Mouse (Mus musculus): ENCODE measurements around the gene Amdhd1.
"Not testable (repeated sequence)": the region's sequence is repeated elsewhere in the genome, so short reads cannot be mapped to it uniquely, and the experiment has no call there.

Amdhd1 gene

DNA sequence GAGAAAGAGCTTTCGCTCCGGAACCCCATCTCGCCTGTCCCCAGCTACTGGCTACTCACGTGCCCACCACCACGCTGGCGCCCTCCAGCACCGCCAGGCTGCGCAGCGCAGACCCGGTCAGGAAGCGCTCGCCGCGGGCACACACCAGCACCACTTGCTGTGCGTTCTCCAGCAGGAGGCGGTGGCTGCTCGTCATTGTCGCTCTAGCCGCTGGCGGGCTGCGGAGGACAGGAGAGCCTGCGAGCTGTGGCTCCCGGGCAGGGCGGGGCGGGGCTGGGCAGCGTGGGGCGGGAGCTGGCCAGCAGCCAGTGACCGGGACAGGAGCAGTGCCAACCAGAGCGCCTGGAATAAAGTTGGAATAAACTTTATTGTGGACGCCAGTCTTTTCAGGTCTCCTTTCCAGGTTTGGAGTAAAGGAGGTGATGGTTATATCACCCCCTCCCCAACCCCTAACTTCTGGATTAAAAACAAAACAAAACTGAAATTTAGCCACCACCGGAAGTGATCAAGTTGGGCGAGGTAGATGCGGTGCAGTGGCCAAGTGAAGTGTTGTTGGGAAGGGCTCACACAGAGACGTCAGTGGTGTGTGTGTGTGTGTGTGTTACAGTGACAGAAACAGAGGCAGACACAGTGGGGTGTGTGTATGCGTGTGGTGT, at the start of gene Amdhd1:
Gene Amdhd1 (minus strand): TSS at position 259 of the 656 bp plus-strand sequence.
- DNase-seq, result peak; percentile 86

GRCm38 (mm10) chr10:93589281-93589848, 49.5 kb upstream of the Amdhd1 start, which contains the start of gene Snrpf:
Gene Snrpf (minus strand): TSS chr10:93589706.
- peak; percentile 90 for DNase-seq

DNA sequence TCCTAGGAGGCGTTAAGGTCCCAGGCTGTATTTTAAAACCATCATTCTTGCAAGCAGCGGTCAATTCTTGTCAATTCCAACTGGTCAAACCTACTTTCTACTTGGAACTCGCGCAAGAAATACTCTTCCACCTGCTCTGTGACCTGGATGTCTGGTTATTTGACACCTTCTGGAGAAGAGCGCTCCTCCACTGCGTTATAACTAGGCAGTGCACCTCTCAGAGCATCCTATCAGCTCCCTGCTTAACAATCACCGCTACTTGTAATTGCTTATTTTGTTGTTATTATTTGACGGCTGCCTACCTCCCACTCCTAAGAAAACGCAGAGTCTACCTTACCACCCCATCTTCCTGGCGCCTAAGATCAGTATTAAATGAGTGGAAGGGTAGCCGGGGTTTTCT, 49.0 kb upstream of the Amdhd1 start:
- DNase-seq, result no peak

DNA sequence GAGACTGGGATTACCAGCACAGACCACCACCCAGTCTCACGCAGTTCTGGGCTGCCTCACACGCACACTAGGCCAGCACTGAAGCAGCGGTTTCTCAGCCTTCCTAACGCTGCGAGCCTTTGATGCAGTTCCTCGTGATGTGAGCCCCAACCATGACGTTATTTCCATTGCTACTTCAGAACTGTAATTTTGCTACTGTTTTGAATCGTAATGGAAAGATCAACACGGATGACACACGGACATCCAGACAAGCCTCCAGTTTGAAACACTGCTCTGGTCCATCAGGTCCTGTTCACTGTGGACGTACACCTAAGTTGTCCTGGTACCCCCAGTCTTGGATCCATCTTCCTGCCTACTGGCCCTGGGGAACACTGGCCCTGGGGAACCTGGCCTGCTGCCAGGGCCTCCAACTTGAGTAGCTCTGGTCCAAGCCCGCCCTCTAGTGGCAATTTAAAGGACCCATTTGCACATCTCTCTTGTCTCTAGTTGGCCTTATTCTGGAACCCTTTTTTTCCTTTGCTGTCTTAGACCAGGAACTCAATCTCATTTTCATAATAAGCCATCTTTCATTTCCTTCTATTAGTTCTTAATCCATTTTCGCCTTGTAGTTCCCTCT, 37.5 kb upstream of the Amdhd1 start:
- DNase-seq, result peak; percentile 75

DNA sequence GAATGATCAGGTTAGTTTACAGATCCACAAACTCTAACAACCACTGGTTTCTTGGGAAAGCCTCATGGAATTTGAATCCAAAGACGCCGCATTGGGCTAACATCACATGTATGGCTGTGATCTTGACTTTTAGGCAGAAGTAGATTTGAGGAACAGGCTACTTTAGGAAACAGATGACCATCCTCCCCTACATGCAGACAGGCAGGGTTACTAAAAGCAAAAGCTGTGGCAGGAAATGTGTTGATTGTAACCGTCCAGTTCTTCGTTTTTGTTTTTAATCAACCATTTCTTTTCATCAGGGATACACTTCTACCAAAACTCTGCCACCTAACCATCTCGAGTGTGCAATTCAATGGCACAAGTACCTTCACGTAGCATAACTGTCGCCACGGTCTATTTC, 36.1 kb upstream of the Amdhd1 start:
- DNase-seq, result no peak

DNA sequence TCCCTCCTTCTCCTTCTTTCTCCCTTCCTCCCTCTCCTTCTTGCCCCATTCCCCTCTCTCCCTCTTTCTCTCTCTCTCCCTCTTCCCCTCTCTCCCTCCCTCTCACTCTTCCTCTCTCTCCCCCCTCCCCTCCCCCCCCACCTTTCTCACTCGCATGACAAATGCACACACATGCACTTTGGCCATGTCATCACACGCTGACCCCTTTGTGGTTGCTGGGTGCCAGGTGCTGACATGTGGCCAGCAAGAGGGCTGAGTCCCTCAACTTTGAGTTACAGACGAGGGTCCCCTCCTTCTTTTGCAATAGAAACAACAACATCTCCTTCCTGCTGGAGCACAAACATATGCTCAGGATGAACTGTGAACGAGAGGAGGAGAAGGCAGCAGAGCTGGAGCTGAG, 35.1 kb upstream of the Amdhd1 start:
- no peak for DNase-seq

DNA sequence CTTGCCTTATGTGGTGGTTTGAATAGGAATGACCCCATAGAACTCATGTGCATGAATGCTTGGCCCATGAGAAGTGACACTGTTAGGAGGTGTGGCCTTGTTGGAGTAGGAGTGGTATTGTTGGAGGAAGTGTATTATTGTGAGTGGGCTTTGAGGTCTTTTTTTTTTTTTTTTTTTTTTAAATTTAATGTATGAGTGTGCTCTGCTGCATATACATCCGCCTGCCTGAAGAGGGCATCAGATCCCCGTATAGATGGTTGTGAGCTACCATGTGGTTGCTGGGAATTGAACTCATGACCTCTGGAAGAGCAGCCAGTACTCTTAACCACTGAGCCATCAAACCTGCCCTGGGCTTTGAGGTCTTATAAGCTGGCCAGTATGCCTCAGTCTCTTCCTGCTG, 32.4 kb upstream of the Amdhd1 start:
- DNase-seq, result no peak

- no peak for DNase-seq
These were observed 28.8 kb upstream of the Amdhd1 start for GRCm38 (mm10) chr10:93568671-93569070.

DNA sequence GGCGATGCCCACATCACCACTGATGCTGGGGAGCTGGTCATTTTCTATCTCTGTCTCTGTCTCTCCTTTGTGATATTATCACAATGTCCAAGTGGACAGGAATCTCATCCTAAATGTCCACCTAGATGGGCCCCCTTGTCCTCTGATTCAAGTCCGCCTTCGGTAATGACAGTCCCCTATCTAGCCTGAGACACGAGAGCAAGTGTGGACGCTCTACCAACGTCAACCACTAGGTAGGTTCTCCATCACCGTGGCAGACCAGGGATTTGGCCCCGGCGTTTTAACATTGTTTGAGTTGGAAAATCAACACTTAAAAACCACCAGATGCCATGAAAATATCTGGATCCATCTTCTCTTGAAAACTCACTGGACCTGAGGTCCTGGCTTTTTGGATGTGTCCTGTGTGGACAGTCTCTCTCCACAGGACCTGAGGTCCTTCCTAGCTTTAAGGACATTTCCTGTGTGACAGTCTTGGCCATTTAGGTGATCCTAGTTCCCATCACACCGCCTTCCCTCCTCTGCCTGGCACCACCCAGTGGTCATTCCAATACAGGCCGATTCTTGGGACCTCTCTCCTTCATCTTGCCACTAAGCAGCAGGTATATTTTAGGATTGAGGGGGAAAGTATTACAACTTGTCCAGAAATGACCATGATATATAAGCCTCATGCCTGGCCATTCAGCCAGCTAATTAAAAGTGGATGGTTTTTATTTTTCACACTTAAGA, 28.2 kb upstream of the Amdhd1 start:
- DNase-seq, result no peak

- DNase-seq, result no peak
These were observed 27.2 kb upstream of the Amdhd1 start for GRCm38 (mm10) chr10:93567066-93567465.

- no peak for DNase-seq
These were observed 24.8 kb upstream of the Amdhd1 start for GRCm38 (mm10) chr10:93564518-93565090.

GRCm38 (mm10) chr10:93559786-93560185, 20.0 kb upstream of the Amdhd1 start:
- DNase-seq, result peak; percentile 16

DNA sequence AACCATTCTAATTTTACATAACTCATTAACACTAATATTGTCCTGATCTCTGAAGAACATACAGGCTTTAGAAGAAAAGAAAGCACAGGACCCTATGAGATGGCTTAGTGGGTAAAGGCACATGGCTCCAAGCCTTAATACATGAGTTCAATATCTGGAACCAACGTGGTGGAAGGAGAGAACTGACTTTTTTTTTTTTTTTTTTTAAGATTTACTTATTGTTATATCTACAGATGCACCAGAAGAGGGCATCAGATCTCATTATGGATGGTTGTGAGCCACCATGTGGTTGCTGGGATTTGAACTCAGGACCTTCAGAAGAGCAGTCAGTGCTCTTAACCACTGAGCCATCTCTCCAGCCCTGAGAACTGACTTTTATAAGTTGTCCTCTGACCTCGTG, 18.1 kb upstream of the Amdhd1 start:
- DNase-seq, result not testable (repeated sequence)

DNA sequence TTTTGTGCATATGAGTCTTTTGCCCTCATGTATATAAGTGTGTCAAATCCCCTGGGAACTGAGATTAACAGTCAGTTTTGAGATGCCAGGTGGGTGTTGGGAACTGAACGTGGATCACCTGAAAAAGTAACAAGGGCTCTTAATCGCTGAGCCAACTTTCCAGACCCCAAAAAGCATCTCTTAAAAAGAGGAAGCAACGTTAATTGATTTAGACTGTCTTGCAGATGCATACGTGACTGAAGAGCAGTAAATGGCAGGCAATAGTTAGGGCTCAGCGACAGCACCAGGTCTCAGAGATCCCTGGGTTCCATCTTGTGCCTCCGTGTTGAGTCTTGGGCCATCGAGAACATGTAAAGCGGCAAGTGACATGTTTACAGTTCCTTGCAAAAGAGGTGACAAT, 12.8 kb upstream of the Amdhd1 start:
- DNase-seq, result no peak

GRCm38 (mm10) chr10:93549821-93550220, 10.0 kb upstream of the Amdhd1 start:
- no peak for DNase-seq

- DNase-seq, result peak; percentile 69
These were observed 9.2 kb upstream of the Amdhd1 start for GRCm38 (mm10) chr10:93548991-93549390.

- DNase-seq, result no peak
These were observed 8.0 kb upstream of the Amdhd1 start for GRCm38 (mm10) chr10:93547741-93548270.

- no peak for DNase-seq
These were observed 4.3 kb upstream of the Amdhd1 start for GRCm38 (mm10) chr10:93544172-93544571.

GRCm38 (mm10) chr10:93543176-93543575, 3.3 kb upstream of the Amdhd1 start:
- peak; percentile 18 for DNase-seq

DNA sequence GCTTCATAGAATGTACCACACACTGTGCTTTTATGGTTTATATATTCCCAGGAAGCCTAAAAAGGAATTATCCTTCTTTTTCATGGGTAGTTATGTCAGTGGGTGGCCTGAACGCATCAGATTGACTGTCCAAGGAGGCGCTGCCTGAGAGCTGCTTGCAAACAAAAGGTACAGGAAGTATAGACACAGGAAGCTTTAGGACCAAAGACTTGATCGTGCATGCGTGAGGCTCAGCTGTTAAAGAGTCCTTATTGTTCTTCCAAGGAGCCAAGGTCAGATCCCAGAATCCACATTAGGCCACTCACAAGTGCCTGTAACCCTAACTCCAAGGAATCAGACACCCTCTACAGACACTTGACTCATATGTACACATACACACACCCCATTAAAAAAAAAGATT, 2.5 kb upstream of the Amdhd1 start:
- no peak for DNase-seq

- DNase-seq, result no peak
These were observed 1.8 kb upstream of the Amdhd1 start for GRCm38 (mm10) chr10:93541585-93541984.

DNA sequence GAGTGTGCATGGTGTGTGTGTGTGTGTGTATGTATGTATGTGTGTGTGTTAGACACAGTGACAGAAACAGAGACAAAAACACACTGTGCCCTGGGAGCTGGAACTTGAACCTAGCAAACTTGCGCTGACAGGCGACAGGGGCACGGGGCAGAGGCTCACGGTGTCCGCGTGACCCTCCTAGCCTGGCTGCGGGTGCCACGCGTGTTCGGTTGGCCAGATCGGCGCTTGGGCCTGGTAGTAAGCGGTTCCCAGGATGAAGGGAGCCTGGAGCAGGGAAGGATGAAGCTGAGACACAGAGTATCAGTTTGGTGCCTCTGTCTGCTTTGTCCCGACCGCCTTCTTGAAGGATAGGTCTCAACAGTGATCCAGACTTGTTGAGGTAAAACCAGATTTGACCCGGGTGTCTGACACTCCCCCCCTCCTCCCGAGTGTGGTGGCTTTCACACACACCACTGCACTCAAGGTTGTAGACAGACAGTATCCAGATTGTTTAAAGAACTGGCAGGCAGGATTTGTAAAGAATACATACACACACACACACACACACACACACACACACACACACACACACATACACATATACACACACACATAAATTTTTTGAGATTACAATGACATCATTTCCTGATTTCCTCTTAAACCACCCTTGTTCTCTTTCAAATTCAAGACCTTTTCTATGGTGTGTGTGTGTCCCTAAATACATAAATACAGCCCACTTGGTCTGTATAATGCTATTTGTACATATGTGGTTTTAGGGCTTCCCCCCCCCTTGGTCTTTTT, 788 bp upstream of the Amdhd1 start, which contains the start of gene Ccdc38:
Gene Ccdc38 (plus strand): TSS at position 202 of the 780 bp plus-strand sequence.
- DNase-seq, result no peak
